Mouse (Mus musculus) thymus, postnatal 10 days (tissue): ENCODE results near the gene Xrcc6.

Experiments used
- DNase-seq, 2 experiments: peaks; one replicate each; pipeline ENCODE4 v3.0.0; 2021; ENCODE audit warnings: low spot score in 2 of 2

Gene Xrcc6

DNA sequence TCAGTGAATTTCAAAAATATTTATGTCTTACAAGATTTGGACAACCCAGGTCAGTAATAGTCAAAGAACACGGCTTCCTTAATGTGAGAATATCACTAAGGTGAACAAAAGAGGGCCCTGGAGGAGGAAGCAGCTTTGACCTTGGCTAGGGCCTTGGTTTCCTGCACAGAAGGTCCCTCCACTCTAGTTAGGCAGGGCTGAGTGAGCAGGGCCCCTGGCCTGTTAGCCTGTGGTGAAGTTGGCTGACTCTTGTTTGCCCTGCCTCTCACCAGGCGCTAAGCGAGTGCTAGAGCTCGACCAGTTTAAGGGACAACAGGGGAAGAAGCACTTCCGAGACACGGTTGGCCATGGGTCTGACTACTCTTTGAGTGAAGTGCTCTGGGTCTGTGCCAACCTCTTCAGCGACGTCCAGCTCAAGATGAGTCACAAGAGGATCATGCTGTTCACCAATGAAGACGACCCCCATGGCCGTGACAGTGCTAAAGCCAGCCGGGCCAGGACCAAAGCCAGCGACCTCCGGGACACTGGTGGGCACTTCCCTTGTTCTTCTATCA lies 35.0 kb downstream of the Xrcc6 start:
- DNase-seq = no peak

- DNase-seq = no peak
These were observed 36.5 kb downstream of the Xrcc6 start for GRCm38 (mm10) chr15:82023965-82024635.

GRCm38 (mm10) chr15:82027276-82027675 lies 39.6 kb downstream of the Xrcc6 start:
- peak in 1 of 2 experiments; percentile 61 for DNase-seq

- DNase-seq = peak; percentile 75 to 85
These were observed 40.1 kb downstream of the Xrcc6 start for GRCm38 (mm10) chr15:82027726-82028125.

DNA sequence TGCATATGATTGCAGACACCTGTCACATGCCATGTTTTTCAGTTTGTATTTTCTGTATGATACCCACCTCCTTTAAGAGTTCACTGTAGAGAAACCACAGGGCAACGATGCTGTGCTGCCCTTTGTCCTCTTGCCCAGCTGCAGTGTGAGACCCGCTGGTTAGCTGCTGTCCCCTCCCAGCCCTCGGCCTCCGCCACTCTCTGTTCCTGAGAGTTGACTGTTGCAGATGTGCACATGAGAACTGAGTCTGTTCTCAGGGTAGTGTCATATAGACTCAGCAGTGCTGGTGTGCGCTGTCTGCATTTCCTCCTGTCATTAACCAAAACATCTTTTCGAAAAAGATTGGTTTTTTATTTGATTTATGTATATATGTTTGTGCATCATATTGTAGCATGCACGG lies 44.8 kb downstream of the Xrcc6 start:
- DNase-seq = no peak

DNA sequence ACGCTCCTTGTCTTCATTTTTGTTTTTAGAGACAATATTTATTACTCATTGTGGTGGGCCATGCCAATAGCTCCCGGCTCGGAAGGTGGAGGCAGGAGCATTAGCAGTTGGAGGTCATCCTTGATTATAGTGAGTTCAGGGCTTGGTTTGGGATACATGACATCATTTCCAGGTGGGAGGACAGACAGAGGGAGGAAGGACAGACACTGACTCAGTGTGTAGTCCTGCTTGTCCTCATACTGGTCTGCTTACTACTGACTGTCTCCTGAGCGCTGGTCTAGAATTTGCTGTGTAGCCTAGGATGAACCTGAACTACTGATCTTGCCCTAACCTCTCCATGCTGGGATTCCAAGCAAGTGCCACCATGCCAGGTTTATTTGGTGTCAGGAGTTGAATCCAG lies 46.1 kb downstream of the Xrcc6 start, which contains the start of gene Desi1:
TSS of gene Desi1 (minus strand) at position 101 of the 400 bp plus-strand sequence.
- no peak for DNase-seq

DNA sequence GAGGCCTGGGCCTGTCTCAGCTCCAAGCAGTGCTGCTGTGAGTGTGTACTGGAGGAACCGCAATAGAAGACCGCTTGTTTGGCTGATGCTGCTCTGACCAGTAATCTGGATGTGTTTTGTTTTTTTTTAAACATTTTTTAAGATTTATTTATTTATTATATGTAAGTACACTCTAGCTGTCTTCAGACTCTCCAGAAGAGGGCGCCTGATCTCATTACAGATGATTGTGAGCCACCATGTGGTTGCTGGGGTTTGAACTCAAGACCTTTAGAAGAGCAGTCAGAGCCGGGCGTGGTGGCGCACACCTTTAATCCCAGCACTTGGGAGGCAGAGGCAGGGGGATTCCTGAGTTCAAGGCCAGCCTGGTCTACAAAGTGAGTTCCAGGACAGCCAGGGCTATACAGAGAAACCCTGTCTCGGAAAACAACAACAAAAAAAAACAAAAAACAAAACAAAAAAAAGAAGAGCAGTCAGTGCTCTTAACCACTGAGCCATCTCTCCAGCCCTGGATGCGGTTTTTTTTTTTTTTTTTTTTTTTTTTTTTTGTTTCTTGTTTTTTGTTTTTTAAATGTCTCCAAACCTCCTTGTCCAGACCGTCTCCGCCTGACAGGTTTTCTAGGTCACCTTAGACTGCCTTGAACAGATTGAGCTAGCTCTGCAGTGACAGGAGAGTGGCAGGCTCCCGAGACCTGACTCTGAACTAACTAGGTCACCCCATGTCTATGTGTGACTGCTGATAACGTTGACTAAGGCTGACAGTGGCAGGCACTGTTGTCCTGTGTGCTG lies 48.5 kb downstream of the Xrcc6 start:
- DNase-seq = peak in 1 of 2 experiments; percentile 70

- peak in 1 of 2 experiments; percentile 77 for DNase-seq
These were observed 53.0 kb downstream of the Xrcc6 start for GRCm38 (mm10) chr15:82040650-82041049.

DNA sequence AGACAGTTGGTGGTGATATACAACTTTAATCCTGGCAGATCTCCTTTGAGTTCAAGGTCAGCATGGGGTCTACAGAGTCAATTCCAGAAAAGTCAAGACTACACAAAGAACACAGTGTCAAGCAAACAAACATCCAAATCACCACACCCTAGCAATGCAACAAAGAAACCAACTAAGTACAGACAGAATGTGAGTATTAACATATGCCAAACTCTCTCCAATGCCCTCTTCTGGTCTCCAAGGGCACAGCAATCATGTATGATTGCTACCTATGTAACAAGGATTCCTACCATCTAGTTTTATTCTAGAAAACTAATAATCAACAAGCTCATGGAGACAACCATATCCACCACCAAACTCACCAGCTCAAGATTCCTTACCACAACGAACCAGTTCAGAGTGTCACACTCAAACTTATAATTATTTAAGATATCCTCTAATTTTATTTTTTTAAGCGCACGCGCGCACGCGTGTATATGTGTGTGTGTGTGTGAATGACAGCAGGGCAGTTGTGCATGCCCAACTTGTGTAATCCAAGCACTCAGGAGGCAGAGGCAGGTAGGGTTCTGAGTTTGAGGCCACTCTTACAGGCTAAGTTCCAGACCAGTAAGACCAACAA lies 56.6 kb downstream of the Xrcc6 start:
- no peak for DNase-seq

GRCm38 (mm10) chr15:82046246-82046891 lies 58.7 kb downstream of the Xrcc6 start:
- no peak for DNase-seq

- DNase-seq = peak; percentile 88 to 94
These were observed 59.6 kb downstream of the Xrcc6 start, which contains the start of gene Snu13 for GRCm38 (mm10) chr15:82047080-82047883. Snu13 (minus strand) TSS chr15:82047598.

GRCm38 (mm10) chr15:82052544-82052943 lies 64.9 kb downstream of the Xrcc6 start:
- no peak for DNase-seq

- no peak for DNase-seq
These were observed 71.1 kb downstream of the Xrcc6 start, which contains the start of gene 4930407I10Rik for GRCm38 (mm10) chr15:82058719-82059201. 4930407I10Rik (plus strand) TSS chr15:82059151.

- DNase-seq = no peak
These were observed 76.3 kb downstream of the Xrcc6 start for GRCm38 (mm10) chr15:82063909-82064308.

DNA sequence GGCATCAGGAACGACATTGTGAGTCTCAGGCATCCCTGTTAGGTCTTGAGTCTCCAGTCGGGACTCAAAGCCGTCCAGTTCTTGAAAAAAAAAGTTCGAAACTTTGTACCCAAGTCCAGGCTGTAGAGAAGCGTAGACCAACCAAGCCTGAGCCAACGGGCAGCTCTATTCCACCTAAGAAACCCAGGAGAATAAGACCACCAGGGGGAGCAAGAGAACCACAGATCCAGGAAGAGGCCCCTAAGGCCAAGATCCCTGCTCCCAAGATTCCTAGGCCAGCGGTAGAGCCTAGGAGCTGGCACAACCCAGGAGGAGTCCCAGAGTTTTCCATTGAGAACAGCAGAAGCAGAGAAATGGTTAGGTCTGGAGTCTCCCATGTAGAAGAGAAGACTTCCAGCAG lies 77.9 kb downstream of the Xrcc6 start:
- peak in 1 of 2 experiments; percentile 79 for DNase-seq

DNA sequence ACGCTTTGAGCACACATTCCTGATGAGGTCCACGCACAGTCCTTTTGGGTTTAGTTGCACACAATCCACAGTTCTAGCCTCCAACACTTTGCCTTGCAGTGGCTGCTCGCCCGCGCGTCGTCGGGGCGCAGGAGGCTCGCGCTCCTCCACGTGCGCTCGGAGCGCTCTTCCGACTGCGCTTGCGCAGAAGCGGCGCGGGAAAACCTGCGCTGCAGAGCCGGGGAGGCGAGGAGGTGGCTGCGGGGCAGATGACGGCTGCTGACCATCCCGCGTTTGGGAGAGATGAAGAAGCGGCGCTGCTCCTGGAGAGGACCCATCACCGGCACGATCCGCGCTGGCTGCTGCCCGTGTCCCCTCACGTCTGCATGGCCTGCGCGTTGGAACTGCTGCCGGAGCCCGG lies 82.3 kb downstream of the Xrcc6 start, which contains the start of gene Mei1:
TSS of gene Mei1 (plus strand) at position 99 of the 400 bp plus-strand sequence.
- DNase-seq = no peak

- DNase-seq = no peak
These were observed 84.3 kb downstream of the Xrcc6 start for GRCm38 (mm10) chr15:82071816-82072469.

- no peak for DNase-seq
These were observed 85.9 kb downstream of the Xrcc6 start for GRCm38 (mm10) chr15:82073490-82073889.

GRCm38 (mm10) chr15:82079883-82080282 lies 92.2 kb downstream of the Xrcc6 start:
- DNase-seq = no peak

DNA sequence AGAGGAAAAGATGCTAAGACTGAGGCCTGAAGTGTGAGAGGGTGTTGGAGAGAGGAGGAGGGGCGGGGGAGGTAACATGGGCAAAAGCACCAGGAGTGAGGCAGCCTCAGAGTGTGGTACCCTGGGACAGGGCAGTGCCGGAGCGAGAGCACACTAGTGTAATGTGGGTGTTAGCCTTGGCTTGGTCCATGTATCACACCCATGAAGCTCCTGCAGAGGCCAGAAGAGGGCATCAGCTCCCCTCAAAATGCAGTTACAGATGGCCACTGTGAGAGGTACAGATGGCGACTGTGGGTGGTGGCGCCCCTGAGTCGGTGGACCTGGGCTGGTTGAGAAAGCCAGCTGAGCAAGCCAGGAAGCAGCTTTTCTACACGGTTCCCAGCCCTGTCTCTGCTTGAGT lies 93.5 kb downstream of the Xrcc6 start:
- peak; percentile 29 to 51 for DNase-seq
